ENCODE assay signal across 12 mouse cellular contexts in the genomic region with DNA sequence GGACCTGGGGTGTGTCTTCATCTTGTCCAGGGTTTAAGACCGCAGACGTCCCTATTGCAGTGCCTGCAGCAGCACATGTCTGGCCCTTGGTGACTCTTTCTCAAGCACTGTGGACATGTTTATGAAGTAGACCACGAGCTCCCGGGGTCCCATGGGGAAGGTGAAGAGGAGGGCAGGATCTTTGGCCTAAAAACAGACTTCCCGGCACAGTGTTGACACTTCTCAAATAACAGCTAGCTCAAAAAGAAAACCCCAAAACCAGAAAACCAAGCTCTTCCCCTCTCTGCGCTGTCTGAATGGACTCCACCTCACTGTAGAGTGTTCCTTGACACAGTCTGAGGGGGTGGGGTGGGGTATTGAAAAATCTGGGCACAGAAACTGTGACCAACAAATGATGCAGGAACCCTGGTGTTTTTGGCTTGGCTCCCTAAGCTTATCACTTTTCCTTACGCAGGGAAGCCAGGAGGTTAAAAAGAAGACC. TPM values are rescaled to one million over a fixed set of nuclear protein-coding genes. Genes with fewer than 3 reads are reported as not detected.
DNase-seq lines count a peak whose midpoint lies in the region; ATAC-seq and TF ChIP-seq lines count a peak whose summit lies in the region.
"Had no signal": no experiment of that assay in that cellular context is flagged by ENCODE, and none has a peak within 500 bp of the region (broad histone marks: within the 10 kb centered on the region; RNA-seq: fewer than 3 reads in every experiment).

No protein-coding gene starts in this region.

- ATAC-seq in heart, embryonic 16.5 days (replicated peaks; ENCODE audit: extremely low read depth, insufficient read depth, low FRiP score): 0 out of 2 replicates have a peak, but pooled peaks have one; percentile 46
- no peak for ATAC-seq in midbrain, postnatal 0 days (ENCODE audit: low FRiP score)
- no peak for ATAC-seq in midbrain, embryonic 13.5 days
- no peak for ATAC-seq in limb, embryonic 14.5 days (ENCODE audit: low FRiP score, low read depth)
- 0 out of 2 replicates have a peak, but pooled peaks have one; percentile 14 for ATAC-seq in monocyte, adult 5-6 weeks (replicated peaks; ENCODE audit: insufficient number of reproducible peaks, low FRiP score, low TSS enrichment, poor library complexity, severe bottlenecking)
- ATAC-seq: hindbrain, embryonic 16.5 days had no signal

- H3K9me3 ChIP-seq in heart, embryonic 16.5 days (replicated peaks; ENCODE audit: control insufficient read depth, low read length): no peaks in the 10 kb centered on the region
- no peaks in the 10 kb centered on the region for H3K9me3 ChIP-seq in midbrain, postnatal 0 days (ENCODE audit: low read length)
- H3K9me3 ChIP-seq in midbrain, embryonic 13.5 days: no peaks in the 10 kb centered on the region
- H3K9me3 ChIP-seq in limb, embryonic 14.5 days (ENCODE audit: control insufficient read depth, low read length): no peaks in the 10 kb centered on the region
- H3K9me3 ChIP-seq: forebrain, embryonic 10.5 days had no signal

- H3K4me3 ChIP-seq in heart, embryonic 16.5 days (ENCODE audit: low read length): no peak overlapping the region
- no peak overlapping the region for H3K4me3 ChIP-seq in midbrain, postnatal 0 days (ENCODE audit: low read depth, low read length)
- H3K4me3 ChIP-seq in midbrain, embryonic 13.5 days (replicated peaks): no peak overlapping the region
- H3K4me3 ChIP-seq in limb, embryonic 14.5 days (replicated peaks; ENCODE audit: low read length): no peak overlapping the region
- H3K4me3 ChIP-seq: forebrain, embryonic 10.5 days; gastrocnemius, adult 2 months had no signal

- H3K27me3 ChIP-seq in heart, embryonic 16.5 days (ENCODE audit: control insufficient read depth, insufficient read depth, low read length): peaks cover 6% of the 10 kb centered on the region; the same call in 1 of the 2 replicates
- no peaks in the 10 kb centered on the region for H3K27me3 ChIP-seq in midbrain, postnatal 0 days (ENCODE audit: insufficient read depth, low read length)
- H3K27me3 ChIP-seq in midbrain, embryonic 13.5 days: no peaks in the 10 kb centered on the region
- H3K27me3 ChIP-seq in limb, embryonic 14.5 days (ENCODE audit: control insufficient read depth, insufficient read depth, low read length): no peaks in the 10 kb centered on the region

- TF ChIP-seq CTCF in midbrain, postnatal 0 days (IDR thresholded peaks at IDR 0.05): no peak

- peaks cover 15% of the 10 kb centered on the region for H3K4me1 ChIP-seq in heart, embryonic 16.5 days (ENCODE audit: control insufficient read depth, insufficient read depth, low read length)
- no peaks in the 10 kb centered on the region for H3K4me1 ChIP-seq in midbrain, postnatal 0 days (ENCODE audit: insufficient read depth, low read length)
- H3K4me1 ChIP-seq in midbrain, embryonic 13.5 days (replicated peaks): peaks cover 9% of the 10 kb centered on the region
- H3K4me1 ChIP-seq in limb, embryonic 14.5 days (ENCODE audit: control insufficient read depth, insufficient read depth, low read length): peaks cover 12% of the 10 kb centered on the region

- DNase-seq in heart, postnatal 4 days: no peak
- DNase-seq in midbrain, postnatal 0 days (ENCODE audit: low spot score): peak; percentile 51
- DNase-seq in limb, embryonic 14.5 days (ENCODE audit: low spot score): no peak
- no peak for DNase-seq in kidney, adult 11 months
- DNase-seq: gastrocnemius, adult 2 months; right cerebral cortex, postnatal 14 days had no signal

- H3K27ac ChIP-seq in heart, embryonic 16.5 days (ENCODE audit: low read length): no peak overlapping the region
- no peak overlapping the region for H3K27ac ChIP-seq in midbrain, postnatal 0 days (ENCODE audit: low read depth, low read length)
- no peak overlapping the region for H3K27ac ChIP-seq in midbrain, embryonic 13.5 days
- no peak overlapping the region for H3K27ac ChIP-seq in limb, embryonic 14.5 days (replicated peaks; ENCODE audit: low read depth, low read length)
- H3K27ac ChIP-seq: forebrain, embryonic 10.5 days; gastrocnemius, adult 2 months; macrophage had no signal

- 28% methylated on average over 7 of the region's 7 CpGs for WGBS in heart, embryonic 16.5 days
- 55% methylated on average over 7 of the region's 7 CpGs for WGBS in midbrain, postnatal 0 days
- 55% methylated on average over 7 of the region's 7 CpGs for WGBS in midbrain, embryonic 13.5 days
- 40% methylated on average over 7 of the region's 7 CpGs for WGBS in limb, embryonic 14.5 days

- 0 out of 2 replicates have a peak overlapping the region, but pooled peaks have one; percentile 15 for H3K9ac ChIP-seq in heart, embryonic 16.5 days (ENCODE audit: low read length)
- no peak overlapping the region for H3K9ac ChIP-seq in midbrain, postnatal 0 days (replicated peaks; ENCODE audit: low read length, poor library complexity, severe bottlenecking)
- H3K9ac ChIP-seq in midbrain, embryonic 13.5 days (replicated peaks): no peak overlapping the region
- H3K9ac ChIP-seq in limb, embryonic 14.5 days (ENCODE audit: low read depth, low read length, severe bottlenecking): 0 out of 2 replicates have a peak overlapping the region, but pooled peaks have one; percentile 1

- H3K4me2 ChIP-seq in heart, embryonic 16.5 days (ENCODE audit: low read depth, low read length): no peak overlapping the region
- no peak overlapping the region for H3K4me2 ChIP-seq in midbrain, postnatal 0 days (ENCODE audit: low read depth, low read length, poor library complexity, severe bottlenecking)
- H3K4me2 ChIP-seq in midbrain, embryonic 13.5 days (replicated peaks): no peak overlapping the region
- no peak overlapping the region for H3K4me2 ChIP-seq in limb, embryonic 14.5 days (replicated peaks; ENCODE audit: low read depth, low read length, severe bottlenecking)

- H3K36me3 ChIP-seq in heart, embryonic 16.5 days (ENCODE audit: control insufficient read depth, insufficient read depth): no peaks in the 10 kb centered on the region
- no peaks in the 10 kb centered on the region for H3K36me3 ChIP-seq in midbrain, postnatal 0 days (ENCODE audit: insufficient read depth, low read length)
- no peaks in the 10 kb centered on the region for H3K36me3 ChIP-seq in midbrain, embryonic 13.5 days
- H3K36me3 ChIP-seq in limb, embryonic 14.5 days (ENCODE audit: control insufficient read depth, insufficient read depth, low read length): no peaks in the 10 kb centered on the region
- H3K36me3 ChIP-seq: forebrain, embryonic 10.5 days had no signal

- TF ChIP-seq POLR2A in limb, embryonic 14.5 days (IDR thresholded peaks at IDR 0.05; ENCODE audit: borderline replicate concordance, extremely low read depth, insufficient read depth, insufficient read length): no peak

RNA-seq across cellular contexts. Expression of a gene that starts 42.3 kb away (rescaled TPM):
- 5.2 and 11.0 TPM in 2 replicates for polyA plus RNA-seq in heart, embryonic 16.5 days (2015; fragmentation: Nextera tagmentation; extraction: Ambion mirVana)
- 1 to 10 TPM; 1.8 to 1.9 TPM for total RNA-seq in heart, postnatal 4 days (2021)
- total RNA-seq in midbrain, postnatal 0 days (2014; rRNA removed): 1.7 and 2.0 TPM in 2 replicates
- 0.64 and 0.74 TPM in 2 replicates for polyA plus RNA-seq in midbrain, postnatal 0 days (2015; fragmentation: Nextera tagmentation; extraction: Ambion mirVana)
- polyA plus RNA-seq in midbrain, embryonic 13.5 days (2015; fragmentation: Nextera tagmentation; extraction: Ambion mirVana): 0.52 and 1.1 TPM in 2 replicates
- polyA plus RNA-seq in limb, embryonic 14.5 days (2012; rRNA removed): 5.2 and 8.1 TPM in 2 replicates
- 4.9 and 5.5 TPM in 2 replicates for polyA plus RNA-seq in limb, embryonic 14.5 days (2014; fragmentation: Nextera tagmentation; extraction: Ambion mirVana)
- total RNA-seq in monocyte, adult 5-6 weeks (2017): 48.6 to 147 TPM (median 77.3 TPM) in 3 replicates

Comparison
In these comparisons a context has a peak if more than half of its experiments do, and no peak if none do; other contexts are left out.
1. ATAC-seq: peak in heart, embryonic 16.5 days (single experiment) and monocyte, adult 5-6 weeks (single experiment); none in midbrain, postnatal 0 days (single experiment), midbrain, embryonic 13.5 days (single experiment) and limb, embryonic 14.5 days (single experiment).
2. H3K9ac ChIP-seq: peak in heart, embryonic 16.5 days (single experiment) and limb, embryonic 14.5 days (single experiment); none in midbrain, postnatal 0 days (single experiment) and midbrain, embryonic 13.5 days (single experiment).